Mouse (Mus musculus) liver, embryonic 16.5 days (tissue): ENCODE measurements around the gene Trpc5os. TPM values are rescaled to one million over a fixed set of nuclear protein-coding genes. Genes with fewer than 3 reads are reported as not detected.

Experiments used
- polyA plus RNA-seq: library from polyadenylated mRNA; unstranded; fragments of >200 nt; fragmentation: Nextera tagmentation; extraction: Ambion mirVana; gene quantifications from 2 replicates; pipeline ENCODE4 v1.2.1, GENCODE M21; 2015

Gene Trpc5os
- polyA plus RNA-seq, 1 experiment from 2014 or later, result 0.02 TPM

Other genes with a start within 250 kb of the Trpc5os start
- gene Alg13, start 138.8 kb upstream of the Trpc5os start, polyA plus RNA-seq, result 6.6 and 7.2 TPM in 2 replicates
- 0.05 TPM in 1 of 2 replicates, not detected in the other for gene Trpc5, start 231.6 kb downstream of the Trpc5os start, polyA plus RNA-seq
- gene Rtl4, start 232.3 kb downstream of the Trpc5os start, polyA plus RNA-seq, result 0.86 and 0.93 TPM in 2 replicates